Mouse (Mus musculus) liver, adult (tissue): ENCODE results near the gene Memo1.

ENCODE experiments used
- GATA4 ChIP-seq: IDR thresholded peaks from 2 replicates; pipeline ENCODE4 v1.6.1; 2014; ENCODE audit warnings: mild to moderate bottlenecking, low read length; ENCODE audit not compliant: insufficient replicate concordance

Memo1 gene

DNA sequence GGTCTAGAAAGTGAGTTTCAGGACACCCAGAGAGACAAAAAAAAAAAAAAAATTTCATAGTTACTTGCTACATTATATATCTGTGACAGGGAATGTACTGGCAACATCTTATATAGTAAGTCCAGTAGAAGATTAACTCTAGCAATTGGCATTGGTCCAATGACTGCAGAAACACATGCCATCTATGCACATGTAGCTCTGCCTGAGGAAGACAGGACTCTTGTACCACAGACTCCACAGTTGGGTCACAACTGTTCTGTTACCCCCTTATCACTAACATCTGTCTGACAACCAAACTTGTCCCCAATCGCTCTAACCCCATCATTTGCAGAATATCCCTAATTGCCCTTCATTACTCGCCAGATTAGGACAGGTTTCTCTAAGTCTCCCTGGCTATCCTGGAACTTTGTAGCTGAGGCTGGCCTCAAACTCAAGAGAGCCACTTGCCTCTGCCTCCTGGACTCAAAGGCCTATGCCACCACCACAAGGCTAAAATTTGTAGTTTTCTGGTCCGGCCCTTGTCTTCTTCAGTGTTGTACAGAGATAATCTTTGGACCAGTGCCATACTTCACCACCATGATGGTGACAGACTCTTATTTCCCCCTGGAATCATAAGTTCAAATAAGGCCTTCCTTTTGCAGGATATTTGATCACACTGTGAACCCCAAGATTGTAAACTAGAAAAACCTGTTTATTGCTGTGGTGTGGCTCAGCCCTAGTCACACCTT is 23.6 kb downstream of the Memo1 start:
- TF ChIP-seq GATA4 = no peak

DNA sequence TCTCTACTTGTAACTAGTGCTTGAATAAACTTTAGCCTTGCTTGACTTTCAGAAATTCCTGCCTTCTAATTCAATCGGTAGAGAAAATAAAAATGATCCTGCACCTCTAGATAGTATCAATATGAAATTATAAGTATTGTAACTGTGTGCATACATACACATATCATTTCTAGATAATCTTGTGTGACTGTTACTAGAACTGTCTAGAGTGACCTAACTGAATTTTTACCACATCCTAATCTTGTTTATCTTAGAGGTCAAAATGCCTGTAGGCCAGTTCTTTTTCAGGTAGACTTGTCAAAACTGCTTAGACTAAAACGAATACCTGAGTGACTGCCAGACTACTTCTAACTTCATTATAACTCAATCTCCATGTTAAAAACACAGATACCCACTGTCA is 25.1 kb downstream of the Memo1 start:
- no peak for TF ChIP-seq GATA4

DNA sequence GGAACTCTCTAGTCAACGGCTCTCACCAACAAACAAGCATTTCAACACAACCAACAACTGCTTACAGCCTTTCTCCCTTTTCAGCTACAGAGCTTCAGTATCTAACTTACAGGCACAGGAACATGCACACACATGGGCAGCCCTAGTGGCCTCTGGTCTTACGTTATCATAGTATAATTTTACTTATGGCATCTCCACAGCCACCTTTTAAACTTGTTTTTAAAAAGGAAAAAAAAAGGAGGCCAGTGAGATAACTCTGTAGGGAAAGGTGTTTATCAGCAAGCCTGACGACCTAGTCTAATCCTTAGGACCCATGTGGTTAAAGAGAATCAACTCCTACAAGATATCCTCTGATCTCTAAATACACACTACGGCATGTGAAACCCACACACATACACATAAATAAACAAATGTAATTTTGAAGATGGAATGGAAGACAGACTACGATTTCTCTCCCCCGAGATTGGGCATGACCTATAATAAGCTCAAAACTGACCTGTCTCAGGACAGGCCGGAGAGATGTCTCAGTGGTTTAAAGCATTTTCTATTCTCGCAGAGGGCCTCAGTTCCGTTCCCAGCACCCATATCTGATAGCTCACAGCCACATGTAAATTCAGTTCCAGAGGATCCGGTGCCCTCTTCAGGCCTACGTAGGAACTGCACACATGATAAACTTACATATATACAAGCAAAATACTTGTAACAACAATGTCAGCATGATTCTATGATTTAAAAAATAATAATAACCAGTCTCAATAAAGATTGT is 27.7 kb downstream of the Memo1 start:
- TF ChIP-seq GATA4 = no peak

DNA sequence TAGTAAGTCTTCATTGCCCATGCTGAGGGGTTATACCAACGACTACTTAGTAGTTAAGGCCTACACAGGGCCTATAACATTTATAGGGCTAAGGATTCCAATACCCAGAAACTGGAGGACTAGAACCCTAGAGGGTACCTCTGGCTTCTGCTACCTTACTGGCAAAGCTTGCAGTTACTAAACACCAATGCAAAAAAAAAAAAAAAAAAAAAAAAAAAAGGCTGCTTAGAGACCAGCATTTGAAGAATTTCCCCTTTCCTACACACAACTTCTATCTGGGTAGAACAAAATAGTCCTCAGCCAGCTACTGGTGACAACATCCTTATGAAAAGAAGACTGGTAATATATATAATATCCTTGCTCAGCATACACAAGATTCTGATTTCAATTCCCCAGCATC is 29.7 kb downstream of the Memo1 start:
- no peak for TF ChIP-seq GATA4

GRCm38 (mm10) chr17:74265156-74265505 is 30.2 kb downstream of the Memo1 start:
- no peak for TF ChIP-seq GATA4

DNA sequence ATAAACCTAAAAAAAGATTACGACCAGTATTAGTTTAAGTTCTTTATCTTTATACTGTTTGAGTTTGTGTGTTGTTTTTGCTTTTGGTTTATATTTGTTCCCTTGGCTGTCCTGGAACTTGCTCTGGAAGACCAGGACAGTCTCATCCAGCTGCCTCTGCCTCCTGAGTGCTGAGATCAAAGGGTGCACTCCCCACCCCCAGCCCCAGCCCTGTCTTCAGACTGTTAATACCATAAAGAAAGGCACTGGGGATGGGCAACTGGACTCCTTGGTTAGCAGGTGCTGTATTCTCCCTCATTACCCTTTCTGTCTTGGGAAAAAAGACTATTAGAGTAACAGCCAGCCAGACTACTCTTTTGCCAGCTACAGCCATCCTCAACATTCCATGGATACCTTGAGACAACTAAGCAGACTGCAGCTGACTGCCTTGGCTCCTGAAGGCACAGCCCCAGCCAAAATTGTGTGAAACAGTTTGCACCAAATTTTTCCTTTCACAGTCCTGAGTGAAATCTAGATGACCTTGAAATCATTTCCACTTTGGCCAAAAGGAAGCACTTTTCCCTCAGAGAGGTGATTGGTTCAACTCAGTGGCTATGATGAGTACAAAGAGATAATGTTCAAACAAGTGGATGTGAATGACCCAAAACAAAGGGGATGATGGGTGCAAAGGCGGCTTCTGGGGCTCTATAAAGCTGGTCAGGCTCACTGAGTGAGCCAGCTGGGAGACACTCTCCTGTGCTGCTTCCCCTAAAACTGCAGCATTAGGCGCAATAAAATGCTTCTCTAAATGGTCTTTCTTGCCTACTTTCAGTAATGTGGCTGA is 30.8 kb downstream of the Memo1 start:
- no peak for TF ChIP-seq GATA4

DNA sequence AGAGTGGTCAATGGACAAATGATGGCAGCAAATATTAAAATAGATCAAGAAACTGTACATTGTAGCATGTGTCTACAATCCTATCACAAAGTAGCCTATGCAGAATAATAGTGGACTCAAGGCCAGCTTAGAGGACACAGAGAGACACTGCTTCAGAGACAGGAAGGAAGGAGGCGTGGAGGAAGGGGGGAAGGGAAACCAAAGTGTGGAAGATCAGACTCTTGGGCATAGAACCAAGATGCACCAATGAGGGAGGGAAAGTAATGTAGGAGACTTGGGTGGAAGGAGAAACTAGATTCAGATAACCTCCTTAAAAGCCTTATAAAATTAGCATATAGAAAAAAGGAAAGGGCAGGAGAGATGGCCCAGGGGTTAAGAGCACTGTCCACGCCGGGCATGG is 32.9 kb downstream of the Memo1 start:
- no peak for TF ChIP-seq GATA4

DNA sequence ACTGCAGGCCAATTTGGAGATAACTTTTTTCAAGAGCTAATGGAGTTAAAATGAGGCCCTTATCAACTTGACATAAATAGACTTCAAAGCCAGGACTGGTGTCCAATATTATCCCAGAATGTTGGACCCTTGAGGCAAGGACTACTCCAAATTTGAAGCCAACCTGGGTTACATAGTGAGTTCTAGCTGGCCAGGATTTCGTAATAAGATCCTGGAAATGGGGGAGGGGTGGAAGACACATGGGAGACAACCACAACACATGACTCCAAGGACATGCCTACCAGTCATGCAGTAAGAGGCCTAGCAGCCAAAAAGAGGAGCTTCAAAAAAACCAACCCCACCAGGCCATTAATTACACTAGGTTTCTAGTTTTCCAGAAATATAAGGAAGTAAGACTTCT is 50.0 kb downstream of the Memo1 start:
- no peak for TF ChIP-seq GATA4

DNA sequence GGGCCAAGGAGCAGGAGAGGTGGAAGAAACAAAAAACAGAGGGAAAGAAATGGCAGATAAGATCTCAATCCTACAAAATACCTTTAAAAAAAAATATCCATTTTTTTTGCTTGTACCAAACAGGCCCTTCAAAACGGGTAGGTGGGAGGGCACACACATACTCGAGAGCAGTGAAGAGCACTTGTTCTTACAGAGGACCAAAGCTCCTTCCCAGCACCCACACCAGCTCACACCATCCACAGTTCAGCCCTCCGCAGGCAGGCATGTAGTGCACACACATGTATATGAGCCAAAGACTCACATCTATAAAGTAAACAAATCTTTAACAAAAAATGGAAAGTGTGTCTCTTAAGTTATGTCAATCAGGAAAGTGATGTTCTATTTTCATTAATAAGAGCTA is 52.5 kb downstream of the Memo1 start:
- no peak for TF ChIP-seq GATA4

- no peak for TF ChIP-seq GATA4
Measured at GRCm38 (mm10) chr17:74240322-74240721, 55.0 kb downstream of the Memo1 start.

GRCm38 (mm10) chr17:74228131-74228759 is 67.1 kb downstream of the Memo1 start:
- TF ChIP-seq GATA4 = no peak

- no peak for TF ChIP-seq GATA4
Measured at GRCm38 (mm10) chr17:74217304-74217703, 78.0 kb downstream of the Memo1 start.

DNA sequence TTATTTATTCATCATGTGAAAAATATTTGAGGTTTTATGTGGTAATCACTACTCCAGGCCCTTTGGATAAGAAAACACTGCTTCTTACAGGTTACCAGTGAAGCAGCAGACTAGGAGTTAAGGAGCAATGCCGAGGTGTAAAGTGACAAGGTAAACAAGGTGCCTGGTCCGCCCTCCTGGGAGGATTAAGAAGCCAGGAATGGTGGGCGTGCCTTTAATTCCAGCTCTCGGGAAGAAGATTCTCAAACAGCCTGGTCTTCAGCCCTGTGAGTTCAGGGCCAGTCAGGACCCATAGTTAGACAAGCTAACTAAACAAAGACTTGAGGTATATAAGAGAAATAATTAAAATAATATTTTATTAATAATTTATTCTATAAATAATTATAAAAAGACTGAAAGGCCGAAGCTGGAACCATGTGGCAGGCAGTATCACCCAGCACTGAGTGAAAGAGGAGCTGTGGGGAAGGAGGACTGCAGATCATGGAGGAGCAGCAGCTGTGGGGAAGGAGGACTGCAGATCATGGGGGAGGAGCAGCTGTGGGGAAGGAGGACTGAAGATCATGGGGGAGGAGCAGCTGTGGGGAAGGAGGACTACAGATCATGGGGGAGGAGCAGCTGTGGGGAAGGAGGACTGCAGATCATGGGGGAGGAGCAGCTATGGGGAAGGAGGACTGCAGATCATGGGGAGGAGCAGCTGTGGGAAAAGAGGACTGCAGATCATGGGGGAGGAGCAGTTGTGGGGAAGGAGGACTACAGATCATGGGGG is 86.0 kb downstream of the Memo1 start:
- TF ChIP-seq GATA4 = no peak

DNA sequence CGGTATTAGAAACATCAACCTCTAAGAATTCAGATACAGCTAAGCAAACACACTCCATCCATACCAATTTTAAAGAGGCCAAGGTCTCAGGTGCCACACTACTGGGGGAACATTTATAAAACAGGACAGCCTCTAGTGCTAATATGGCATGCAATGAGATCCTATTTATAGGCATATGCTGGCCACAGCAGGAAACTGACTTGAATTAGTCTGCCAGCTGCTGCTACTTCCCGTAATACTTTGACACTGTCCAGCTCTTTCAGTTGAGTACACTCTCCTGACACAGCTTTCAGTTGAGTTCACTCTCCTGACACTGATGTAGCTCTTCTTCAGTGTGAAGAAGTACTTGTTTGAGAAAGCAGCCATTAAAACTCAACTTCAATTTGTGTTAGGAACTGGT is 99.4 kb downstream of the Memo1 start:
- no peak for TF ChIP-seq GATA4

DNA sequence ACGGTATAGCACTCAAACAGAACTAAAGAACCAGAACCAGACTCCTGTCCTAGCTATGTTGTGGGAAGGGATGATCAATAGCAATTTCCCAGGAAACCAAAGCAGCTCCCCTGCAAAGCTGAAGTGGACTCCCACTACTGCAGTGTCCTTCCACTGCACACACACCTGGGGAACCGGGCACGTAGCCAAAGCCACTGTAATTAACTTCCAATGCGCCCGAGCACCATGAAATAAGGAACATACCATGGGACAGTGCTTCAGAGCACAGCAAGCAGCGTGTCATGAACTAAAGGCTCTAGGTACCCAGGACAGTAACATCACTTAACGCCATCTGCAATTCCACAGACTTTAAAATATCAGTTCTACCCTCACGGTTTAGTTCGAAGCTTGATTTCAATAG is 100.6 kb downstream of the Memo1 start:
- no peak for TF ChIP-seq GATA4
